Mouse (Mus musculus) adrenal gland, adult (tissue): ENCODE results near the gene AI837181.
"Not testable (repeated sequence)": the region's sequence is repeated elsewhere in the genome, so short reads cannot be mapped to it uniquely, and the experiment has no call there.

Experiments used
- DNase-seq, 2 experiments: peaks; one replicate each; pipeline ENCODE4 v3.0.0; 2022 to 2023; ENCODE audit warnings: low spot score in 1 of 2; ENCODE audit not compliant: inconsistent age in 2 of 2

AI837181 gene

DNA sequence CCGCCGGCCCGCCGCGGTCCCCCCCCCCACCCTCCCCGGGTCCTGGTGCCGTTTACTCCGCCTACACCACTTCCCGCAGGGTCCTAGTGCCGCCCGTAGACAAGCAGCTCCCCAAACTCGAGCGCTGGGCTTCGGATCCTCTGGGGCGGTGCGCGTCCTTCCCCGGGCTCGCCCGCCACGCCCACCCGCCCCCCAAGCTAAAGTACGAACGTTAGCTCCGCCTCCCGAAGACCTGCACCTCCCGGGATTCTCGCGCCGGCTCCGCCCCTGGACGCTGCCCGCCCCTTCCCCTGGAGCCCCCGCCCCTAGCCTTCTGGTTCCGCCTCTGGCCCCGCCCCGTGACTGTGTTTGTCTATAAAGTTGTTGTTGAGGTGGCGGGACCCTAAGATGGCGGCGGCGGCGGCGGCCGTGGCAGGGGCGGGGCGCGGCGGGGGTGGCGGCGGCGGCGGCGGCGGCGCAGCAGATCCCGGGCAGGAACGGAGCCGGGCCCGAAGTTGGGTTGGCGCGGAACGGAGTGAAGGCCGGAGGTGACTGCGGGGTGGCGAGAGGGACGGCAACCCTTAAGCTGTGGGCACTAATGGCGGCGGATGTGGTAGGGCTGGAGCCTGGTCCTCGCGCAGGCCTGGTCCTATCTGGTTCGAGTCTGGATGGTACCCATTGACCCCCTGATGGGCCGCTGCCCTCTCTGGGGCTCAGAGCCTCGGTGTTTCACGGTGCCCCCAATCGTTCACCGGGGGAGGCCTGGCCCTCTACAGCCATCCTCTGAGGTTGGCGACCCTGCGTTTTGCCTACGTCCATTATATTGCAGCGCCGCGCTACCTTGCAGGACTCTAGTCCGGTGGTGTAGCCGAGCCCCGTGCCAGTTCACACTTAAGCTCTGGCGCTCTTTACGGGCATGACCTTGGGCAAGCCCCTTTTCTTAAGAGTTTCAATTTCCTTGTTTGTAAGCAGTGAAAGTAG is at the start of gene AI837181, which contains the start of gene Drap1:
Gene AI837181, plus strand, starts transcription at position 363 of the 960 bp plus-strand sequence.
Gene Drap1, minus strand, starts transcription at position 198 of the 960 bp plus-strand sequence.
- DNase-seq = peak; percentile 93 to 98

DNA sequence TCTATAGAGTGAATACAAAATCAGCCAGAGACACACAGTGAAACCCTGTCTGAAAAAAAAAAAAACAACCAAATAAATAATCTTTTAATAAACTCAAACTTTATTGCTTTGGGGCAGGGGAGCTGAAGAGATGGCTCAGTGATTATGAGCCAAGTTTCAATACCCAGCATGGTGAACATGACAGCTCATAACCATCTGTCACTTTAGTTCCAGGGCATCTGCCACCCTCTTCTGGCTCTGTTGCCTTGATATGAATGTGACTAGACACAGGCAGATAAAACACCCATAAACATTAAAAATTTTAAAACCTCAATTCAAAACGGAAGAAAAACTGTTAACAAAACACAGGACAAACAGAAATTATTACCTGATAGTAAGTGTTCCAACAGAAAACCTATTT is 47.5 kb upstream of the AI837181 start:
- DNase-seq = no peak

DNA sequence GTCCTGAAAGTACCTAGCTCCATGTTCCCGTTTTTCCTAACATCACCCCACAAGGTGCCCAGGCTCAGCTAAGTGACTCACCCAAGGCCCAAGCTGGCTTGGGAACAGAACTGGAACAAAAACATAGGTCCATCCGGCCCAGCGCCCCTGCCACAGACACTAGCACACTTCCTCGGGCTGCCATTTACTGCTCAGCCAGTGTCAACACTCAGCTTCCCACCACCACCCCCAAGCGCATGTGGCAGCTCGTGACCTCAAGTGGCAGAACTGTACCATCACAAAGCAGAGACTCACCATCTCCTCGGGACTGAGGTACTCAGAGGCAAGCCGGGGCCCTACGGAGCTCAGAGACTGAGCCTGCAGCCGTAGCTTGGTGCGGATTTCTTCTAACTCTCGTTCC is 41.6 kb upstream of the AI837181 start:
- DNase-seq = no peak

DNA sequence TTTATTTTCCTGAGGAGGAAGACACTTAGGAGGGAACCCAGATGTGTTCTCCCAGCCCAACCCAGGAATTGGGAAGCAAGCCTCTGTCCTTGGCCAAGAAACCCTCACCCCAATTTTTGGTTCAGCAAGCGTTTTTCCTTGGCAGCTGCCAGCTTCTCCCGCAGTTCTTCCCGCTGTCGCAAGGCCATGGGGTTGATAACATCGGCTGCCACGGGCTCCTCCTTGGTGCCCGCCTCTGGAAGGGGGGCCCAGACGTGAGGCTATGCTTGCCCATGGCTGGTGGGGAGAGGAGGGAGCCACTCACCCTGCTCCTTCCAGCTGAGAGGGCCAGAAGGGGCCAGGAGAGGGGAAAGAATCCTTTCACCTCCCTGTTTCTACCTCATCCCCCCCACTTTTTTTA is 40.2 kb upstream of the AI837181 start:
- no peak for DNase-seq

DNA sequence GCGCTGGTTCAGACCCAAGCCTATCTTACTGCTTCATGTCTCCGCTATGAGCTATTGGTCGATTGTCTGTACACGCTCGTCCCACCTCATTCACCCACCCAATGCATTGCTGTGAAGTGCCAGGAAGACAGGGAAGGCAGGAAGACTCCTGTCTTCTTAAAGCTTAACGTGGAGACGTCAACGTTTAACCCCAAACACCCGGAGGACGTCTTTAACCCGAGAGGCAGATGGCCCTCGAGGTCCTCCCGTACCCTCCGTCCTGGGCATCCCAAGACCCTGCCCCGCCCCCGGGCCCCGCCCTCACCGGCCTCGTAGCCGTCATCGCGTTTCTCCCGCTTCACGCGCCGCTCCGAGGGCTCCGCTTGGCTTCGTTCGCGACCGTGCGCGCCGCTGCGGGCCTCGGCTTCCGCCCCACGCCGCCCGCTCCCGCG is 36.9 kb upstream of the AI837181 start:
- no peak for DNase-seq

DNA sequence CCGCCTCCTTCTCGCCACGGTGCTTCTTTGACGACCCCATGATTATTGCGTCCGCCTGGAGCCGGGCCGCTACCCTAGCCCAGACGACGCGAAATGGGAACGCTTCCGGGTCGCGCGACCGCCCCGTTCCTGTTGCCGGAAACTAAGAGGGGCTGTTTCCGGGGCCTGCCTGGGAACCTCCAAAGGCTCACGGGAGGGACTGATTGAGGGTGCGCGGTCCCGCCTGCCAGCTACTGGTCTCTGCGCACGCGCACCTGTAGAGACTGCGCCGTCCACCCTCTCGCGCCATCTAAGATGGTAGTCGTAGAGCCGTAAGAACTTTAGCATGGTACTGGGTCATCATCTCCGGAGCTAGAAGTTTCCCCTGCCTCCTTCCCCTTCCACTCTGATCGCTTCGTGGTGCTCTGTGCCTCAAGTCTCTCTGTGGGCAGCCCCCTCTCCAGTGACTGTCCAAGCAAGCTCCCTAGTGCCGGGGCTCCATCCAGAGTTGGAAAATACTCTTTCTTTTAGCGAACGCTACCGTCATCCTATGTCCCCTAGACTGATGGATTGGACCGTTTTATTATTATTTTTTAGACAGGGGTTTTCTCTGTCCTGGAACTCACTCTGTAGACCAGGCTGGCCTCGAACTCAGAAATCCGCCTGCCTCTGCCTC is 36.2 kb upstream of the AI837181 start, which contains the start of gene Sart1:
Gene Sart1, minus strand, starts transcription at position 116 of the 655 bp plus-strand sequence.
- DNase-seq = peak; percentile 97 to 98

DNA sequence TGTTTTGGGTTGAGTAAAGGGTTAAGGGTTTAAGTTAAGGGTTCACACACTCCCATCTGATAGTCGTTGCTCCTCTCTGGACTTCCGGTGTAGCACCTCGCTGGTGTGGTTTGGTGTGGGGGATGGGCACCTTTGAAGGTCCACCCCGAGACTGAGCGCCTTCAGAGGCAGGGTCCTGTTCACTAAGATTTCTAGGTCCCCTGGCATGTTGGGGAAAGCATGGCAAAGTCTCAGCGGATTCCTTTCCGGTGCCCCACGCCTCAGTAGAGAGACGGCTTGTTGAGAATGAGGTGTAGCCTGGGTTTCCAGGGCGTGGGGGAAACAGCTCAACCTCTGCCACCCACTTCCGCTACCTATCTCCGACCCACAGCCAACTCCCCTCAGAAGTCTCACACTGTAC is 35.3 kb upstream of the AI837181 start:
- DNase-seq = peak; percentile 53 to 78

DNA sequence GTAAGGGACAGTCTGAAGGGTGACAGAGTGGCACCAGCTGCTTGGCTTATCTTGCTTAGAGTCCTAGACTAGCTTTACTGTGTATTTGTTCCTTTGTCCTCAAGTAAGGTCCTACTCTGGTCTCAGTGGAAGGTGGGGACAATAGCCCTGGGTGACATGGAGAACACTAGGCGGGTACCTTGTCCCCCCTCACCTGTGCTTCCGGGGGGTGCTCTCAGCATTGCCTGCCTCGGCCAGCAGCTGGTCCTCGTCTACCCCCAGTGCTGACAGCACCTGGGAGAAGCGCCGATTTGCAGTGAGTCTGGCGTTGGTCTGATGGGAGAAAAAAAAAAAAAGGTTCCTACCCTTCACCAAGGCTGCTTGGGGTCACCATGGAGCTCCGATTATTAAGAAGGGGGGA is 34.5 kb upstream of the AI837181 start:
- no peak for DNase-seq

DNA sequence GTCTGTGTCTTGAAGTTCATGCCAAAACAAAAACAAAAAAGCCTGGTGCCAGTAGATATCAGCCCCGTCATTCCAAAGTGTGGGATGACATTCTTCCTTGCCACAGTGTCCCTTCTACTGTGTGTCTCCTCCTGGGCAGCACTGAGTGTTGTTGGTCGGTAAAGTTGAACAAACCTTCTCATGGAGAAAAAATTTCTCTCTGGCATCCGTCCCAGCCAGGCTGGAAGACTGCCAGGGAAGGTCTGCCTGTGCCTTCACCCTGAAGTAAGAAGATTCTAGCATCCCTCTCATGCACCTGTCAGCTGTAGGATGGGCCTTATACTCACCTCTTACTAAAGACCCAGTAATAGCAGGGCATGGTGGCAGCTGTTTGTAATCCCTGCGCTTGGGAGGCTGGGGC is 32.1 kb upstream of the AI837181 start:
- peak; percentile 87 to 94 for DNase-seq

DNA sequence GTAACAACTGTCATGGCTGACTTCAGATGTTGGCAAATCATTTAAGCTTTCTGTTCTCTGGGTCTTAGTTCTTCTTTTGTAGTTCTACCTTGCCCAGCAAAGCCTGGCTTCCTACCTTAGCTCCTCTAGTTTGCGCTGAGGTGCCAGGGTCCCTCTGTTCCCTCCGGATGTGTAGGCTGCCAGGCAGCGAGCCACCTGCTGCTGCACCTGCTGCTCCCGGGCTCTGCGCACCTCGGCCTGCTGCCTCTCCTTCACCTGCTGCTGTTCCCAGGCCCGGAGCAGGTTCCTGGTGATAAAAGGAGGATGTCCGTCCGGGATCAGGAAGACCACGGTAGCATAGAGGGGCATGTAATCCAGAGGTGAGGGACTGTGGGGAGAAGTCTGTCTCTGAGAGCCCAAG is 30.8 kb upstream of the AI837181 start:
- DNase-seq = no peak

DNA sequence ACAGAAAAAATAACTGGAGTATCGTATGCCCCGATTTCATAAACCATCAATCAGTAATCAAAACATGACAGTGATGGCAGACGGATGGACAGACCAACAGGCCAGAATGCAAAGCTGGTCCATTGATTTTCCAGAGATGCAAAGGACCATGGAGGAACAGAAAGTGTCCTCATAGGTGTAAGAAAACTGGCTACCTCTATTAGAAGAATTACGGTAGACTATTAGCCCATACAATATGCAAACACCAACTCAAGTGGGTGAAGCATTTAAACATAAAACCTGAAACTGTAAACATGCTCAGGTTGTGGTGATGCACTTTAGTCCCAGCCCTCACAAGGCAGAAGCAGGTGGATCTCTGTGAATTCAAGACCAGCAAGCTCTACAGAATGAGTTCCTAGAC is 29.6 kb upstream of the AI837181 start:
- DNase-seq = no peak

DNA sequence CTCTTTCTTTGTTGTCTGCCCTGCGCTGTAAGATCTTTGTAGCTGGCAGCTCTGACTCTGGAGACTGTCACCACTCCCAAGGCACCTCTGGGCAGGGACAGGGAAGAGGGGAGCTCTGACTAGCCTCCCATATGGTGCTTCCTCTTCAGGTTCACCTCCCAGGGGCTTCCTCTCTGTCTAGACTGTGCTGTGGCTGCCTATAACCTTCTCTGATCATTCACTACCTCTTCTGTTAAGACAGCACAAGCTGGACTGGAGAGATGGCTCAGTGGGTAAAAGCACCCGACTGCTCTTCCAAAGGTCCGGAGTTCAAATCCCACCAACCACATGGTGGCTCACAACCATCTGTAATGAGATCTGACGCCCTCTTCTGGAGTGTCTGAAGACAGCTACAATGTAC is 23.9 kb upstream of the AI837181 start:
- DNase-seq = not testable (repeated sequence)

DNA sequence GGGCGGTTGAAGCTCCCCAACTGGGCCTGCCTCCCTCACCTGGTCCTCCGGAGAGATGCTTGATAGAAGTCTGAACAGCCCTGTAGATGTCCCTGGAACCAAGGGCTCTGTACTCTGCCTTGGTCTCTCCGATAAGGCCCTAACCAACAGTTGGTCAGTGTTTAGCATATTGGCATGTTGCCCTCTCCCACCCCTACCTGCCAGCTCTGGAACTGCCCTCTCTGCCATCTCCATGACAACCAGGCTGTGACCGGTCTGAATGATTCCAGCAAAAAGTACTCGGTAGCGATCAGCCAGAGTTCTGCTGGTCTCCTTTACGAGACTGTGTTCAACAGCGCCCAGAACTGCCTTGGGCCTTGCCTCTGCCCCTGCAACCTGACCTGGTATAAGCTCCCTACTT is 22.7 kb upstream of the AI837181 start, which contains the start of gene Tsga10ip:
Gene Tsga10ip, minus strand, starts transcription at position 234 of the 400 bp plus-strand sequence.
- DNase-seq = no peak

DNA sequence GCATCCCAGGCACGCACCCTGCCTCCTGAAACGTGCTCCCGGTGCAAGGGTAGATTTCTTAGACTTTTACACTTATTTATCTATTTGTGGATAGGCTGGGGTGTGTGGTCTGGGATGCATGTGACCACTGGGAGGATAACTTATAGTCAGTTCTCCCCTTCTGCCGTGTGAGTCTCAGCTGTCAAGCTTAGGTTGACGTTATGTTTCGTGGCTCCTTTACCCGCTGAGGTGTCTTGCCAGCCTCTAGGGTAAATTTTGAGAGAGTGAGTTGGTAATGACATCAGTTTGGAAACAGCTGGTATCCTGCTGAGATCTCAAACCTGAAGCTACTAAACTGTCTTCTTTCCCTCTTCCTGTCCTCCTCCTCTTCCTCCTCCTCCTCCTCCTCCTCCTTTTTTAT is 19.0 kb upstream of the AI837181 start:
- DNase-seq = no peak

DNA sequence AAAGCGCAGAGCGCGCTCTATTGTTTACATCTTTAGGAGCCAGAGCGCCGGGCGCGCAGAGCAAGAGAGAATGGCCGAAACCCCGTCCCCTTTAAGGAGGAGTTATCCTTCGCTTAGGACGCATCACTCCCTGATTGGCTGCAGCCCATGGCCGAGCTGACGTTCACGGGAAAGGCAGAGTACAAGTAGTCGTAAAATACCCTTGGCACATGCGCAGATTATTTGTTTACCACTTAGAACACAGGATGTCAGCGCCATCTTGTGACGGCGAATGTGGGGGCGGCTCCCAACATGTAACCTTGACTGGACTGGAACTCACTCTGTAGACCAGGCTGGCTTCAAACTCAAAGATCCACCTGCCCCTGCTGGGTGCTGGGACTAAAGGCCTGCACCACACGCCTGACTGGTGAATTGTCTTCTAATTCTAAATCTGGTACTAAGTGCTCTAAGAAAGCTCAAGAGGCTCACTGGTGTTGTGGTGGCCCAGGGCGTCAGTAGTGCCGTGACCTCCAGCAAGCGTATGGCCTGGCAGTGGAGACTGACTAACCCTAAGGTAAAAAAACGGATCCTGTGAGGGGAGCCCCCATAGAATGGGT is 18.3 kb upstream of the AI837181 start:
- DNase-seq = peak; percentile 70 to 86

DNA sequence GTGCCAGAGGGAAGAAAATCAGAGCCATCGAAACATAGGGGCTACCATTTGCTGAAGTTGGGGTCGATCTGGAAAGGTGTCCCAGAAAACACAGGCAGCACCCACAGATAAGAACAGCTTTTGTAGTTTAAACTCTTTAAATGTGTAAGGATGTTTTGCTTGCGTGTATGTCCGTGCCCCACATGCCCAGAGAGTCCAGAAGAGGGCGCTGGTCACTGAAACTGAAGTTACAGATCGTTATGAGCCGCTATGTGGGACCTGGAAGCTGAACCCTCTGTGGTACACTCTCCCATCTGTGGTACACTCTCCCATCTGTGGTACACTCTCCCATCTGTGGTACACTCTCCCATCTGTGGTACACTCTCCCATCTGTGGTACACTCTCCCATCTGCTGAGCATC is 17.8 kb upstream of the AI837181 start:
- DNase-seq = peak; percentile 70 to 88

DNA sequence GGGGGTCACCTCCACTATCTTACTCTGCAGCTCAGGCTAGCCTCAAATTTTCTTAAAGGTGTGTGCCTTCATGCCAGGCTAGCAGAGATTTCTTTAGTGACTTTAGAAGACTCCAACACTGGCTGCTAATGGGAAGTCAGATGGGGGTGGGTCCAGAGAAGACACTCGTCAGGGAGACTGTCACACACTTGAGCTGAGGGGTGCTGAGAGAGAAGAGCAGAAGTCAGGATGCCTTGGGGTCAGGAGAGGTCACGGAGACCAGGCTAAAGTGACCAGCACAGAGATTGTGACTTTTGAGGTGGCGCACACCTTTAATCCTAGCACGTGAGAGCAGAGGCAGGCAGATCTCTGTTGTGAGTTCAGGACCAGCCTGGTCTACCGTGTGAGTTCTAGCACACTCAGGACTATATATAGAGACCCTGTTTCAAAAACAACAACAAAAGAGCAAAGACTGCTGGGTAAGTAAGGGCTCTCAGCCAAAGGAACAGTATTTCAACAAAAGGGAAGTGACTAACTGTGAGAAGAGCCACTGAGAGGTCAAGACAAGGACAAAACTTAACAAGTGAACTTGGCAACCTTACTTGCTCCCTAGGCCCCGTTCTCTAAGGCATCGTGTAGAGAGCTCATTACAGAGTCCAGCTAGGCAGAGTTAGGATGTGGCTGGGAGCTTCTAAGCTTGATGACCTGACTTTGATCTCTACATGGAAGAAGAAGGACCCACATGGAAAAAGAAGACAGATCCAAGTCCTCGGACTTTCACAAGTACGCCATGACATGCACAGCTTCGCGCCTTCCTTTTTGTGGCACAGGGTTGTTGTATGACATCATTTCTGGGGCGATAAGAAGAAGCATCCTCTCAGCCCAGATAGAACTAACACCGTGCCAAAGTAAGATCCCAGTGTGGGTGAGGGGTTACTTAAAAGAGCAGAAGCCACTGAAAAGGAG is 16.6 kb upstream of the AI837181 start:
- peak; percentile 35 to 83 for DNase-seq

DNA sequence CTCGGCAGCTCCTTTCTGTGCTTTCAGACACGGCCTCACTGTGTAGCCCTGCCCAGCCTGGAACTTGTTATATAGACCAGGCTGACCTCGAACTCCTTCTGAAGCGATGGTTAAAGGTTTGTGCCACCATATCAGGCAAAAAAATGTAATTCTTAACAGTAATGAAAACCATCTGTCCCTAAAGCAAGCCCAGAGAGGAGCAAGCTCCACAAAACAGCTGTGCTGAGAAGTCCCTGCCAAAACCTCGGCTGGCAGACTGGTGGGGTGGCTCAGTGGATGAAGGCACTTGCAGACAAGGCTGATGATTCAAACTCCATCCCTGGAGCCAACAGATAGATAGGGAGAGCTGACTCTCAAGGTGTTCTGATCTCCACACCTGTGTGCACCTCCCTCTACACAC is 15.9 kb upstream of the AI837181 start:
- no peak for DNase-seq

DNA sequence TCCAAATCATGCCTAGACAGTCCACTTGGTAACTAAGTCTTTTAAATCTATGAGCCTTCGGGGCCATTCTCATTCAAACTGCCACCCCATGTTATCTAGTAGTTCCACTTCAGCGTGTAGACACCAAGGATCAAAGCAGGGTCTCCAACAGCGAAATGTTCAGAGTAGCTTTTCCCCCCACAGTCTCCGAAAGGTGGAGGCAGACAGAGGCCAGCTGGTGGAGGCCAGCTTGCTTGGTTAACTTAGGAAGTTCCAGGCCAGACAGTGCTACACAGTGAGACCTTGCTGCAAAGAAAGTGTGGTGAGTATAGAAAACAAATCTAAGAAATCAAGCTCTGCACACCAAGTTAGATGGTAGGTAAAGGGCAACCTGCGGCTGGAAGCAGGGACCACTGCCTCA is 14.3 kb upstream of the AI837181 start:
- no peak for DNase-seq

DNA sequence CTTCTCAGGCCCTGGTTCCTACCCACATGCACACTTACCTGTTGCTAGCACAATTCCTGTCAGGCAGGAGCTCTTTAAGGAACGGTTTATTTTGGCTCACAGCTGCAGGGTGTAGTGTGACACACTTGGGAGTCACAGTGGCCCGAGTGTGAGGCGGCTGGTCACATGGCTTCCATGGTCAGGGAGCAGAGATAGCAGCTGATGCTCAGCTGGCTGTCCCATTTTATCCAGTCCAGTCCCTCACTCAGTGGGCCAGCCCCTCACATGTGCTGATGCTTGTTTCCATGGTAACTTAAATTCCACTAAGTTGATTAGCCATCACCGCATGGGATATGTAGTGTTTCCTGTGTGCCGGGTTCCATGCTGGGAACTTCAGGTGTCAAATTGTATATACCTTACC is 13.0 kb upstream of the AI837181 start:
- DNase-seq = no peak
